Mouse (Mus musculus) macrophage (primary cell): ENCODE measurements around the gene Aim2. TPM values are rescaled to one million over a fixed set of nuclear protein-coding genes. Genes with fewer than 3 reads are reported as not detected.
"Not testable (repeated sequence)": the region's sequence is repeated elsewhere in the genome, so short reads cannot be mapped to it uniquely, and the experiment has no call there.

ENCODE experiments used
- H3K27ac ChIP-seq: fragments of 350-480 bp; formaldehyde crosslinking; 2 replicates; pipeline ENCODE4 v1.9.0; 2021
- H3K36me3 ChIP-seq: fragments of 350-480 bp; formaldehyde crosslinking; 2 replicates; pipeline ENCODE4 v1.9.0; 2021; ENCODE audit errors: inconsistent target
- H3K4me3 ChIP-seq: fragments of 350-480 bp; formaldehyde crosslinking; 2 replicates; pipeline ENCODE4 v1.9.0; 2021; ENCODE audit errors: inconsistent target
- H3K79me2 ChIP-seq: fragments of 350-480 bp; formaldehyde crosslinking; 2 replicates; pipeline ENCODE4 v1.9.0; 2021; ENCODE audit errors: inconsistent target
- WGBS: methylation state at CpG from one replicate; pipeline ENCODE4 v1.1.7; 2026; ENCODE audit warnings: inconsistent platforms; ENCODE audit not compliant: missing documents; 5-methylcytosine and 5-hydroxymethylcytosine counted together
- polyA plus RNA-seq: library from polyadenylated mRNA; stranded (reverse); fragments of 250-400 nt; gene quantifications from 3 replicates; pipeline ENCODE4 v1.2.4, GENCODE M21; 2018; ENCODE audit warnings: inconsistent platforms
- total RNA-seq, 78 experiments: library from RNA; depleted of rRNA; stranded (reverse); fragments of 250-400 nt; gene quantifications; 1 replicate in 9 of 78; 2 replicates in 24 of 78; 3 replicates in 43 of 78; 4 replicates in 2 of 78; pipeline ENCODE4 v1.2.4; 2018; ENCODE audit warnings: inconsistent platforms in 56 of 78

The Aim2 gene
- 100 to 1,000 TPM; 116 to 519 (median 313) TPM for total RNA-seq (2018; cell fraction: chromatin; rRNA removed)
- 100 to 1,000 TPM in 12 of 26 experiments, 10 to 100 TPM in 14; 69.0 to 146 (median 91.7) TPM for total RNA-seq (2018; cell fraction: cytosol; rRNA removed)
- 100 to 1,000 TPM; 200 to 495 (median 296) TPM for total RNA-seq (2018; cell fraction: nucleus; rRNA removed)
- polyA plus RNA-seq = 44.1 to 91.8 TPM (median 78.5 TPM) in 3 replicates

- Histone ChIP-seq H3K79me2 (no peaks in the 10 kb centered on the region), H3K36me3 (no peaks in the 10 kb centered on the region), H3K4me3 (no peak within 1 kb of the TSS), H3K27ac (no peak within 1 kb of the TSS)
- WGBS = 19% methylated on average over 10 of the region's 10 CpGs
Measured at GRCm38 (mm10) chr1:173350372-173350957, at the start of gene Aim2. TSS of gene Aim2 (plus strand) at chr1:173350879.

- not testable (repeated sequence) for H3K36me3 ChIP-seq, H3K79me2 ChIP-seq, H3K4me3 ChIP-seq, H3K27ac ChIP-seq
- WGBS = 89% methylated on average over 2 of the region's 3 CpGs
Measured at GRCm38 (mm10) chr1:173302795-173303194, 47.9 kb upstream of the Aim2 start.

- 25% methylated on average over 7 of the region's 7 CpGs for WGBS
- not testable (repeated sequence) for H3K79me2 ChIP-seq, H3K4me3 ChIP-seq, H3K27ac ChIP-seq, H3K36me3 ChIP-seq
Measured at GRCm38 (mm10) chr1:173313535-173314050, 37.1 kb upstream of the Aim2 start.

GRCm38 (mm10) chr1:173315725-173316124, 35.0 kb upstream of the Aim2 start:
- 92% methylated on average over 3 of the region's 3 CpGs for WGBS
- H3K79me2 ChIP-seq = no peaks in the 10 kb centered on the region
- no peaks in the 10 kb centered on the region for H3K36me3 ChIP-seq
- H3K4me3 ChIP-seq = no peak overlapping the region
- H3K27ac ChIP-seq = no peak overlapping the region

GRCm38 (mm10) chr1:173317925-173318477, 32.7 kb upstream of the Aim2 start:
- WGBS = 91% methylated on average over 2 of the region's 2 CpGs
- Histone ChIP-seq H3K79me2 (no peaks in the 10 kb centered on the region), H3K36me3 (no peaks in the 10 kb centered on the region), H3K27ac (no peak overlapping the region), H3K4me3 (no peak overlapping the region)

- H3K79me2 ChIP-seq = no peaks in the 10 kb centered on the region
Measured at GRCm38 (mm10) chr1:173321593-173322248, 29.0 kb upstream of the Aim2 start.

GRCm38 (mm10) chr1:173322249-173322627, 28.4 kb upstream of the Aim2 start:
- WGBS = 68% methylated on average over 6 of the region's 6 CpGs
- Histone ChIP-seq H3K4me3 (no peak overlapping the region), H3K27ac (no peak overlapping the region)

More at GRCm38 (mm10) chr1:173321593-173322248, 29.0 kb upstream of the Aim2 start:
- Histone ChIP-seq H3K27ac (no peak overlapping the region), H3K36me3 (no peaks in the 10 kb centered on the region), H3K4me3 (no peak overlapping the region)
- WGBS = 90% methylated on average over 8 of the region's 8 CpGs

GRCm38 (mm10) chr1:173323839-173324585, 26.7 kb upstream of the Aim2 start:
- Histone ChIP-seq H3K4me3 (no peak overlapping the region), H3K79me2 (no peaks in the 10 kb centered on the region), H3K36me3 (no peaks in the 10 kb centered on the region), H3K27ac (no peak overlapping the region)
- WGBS = 40% methylated on average over 5 of the region's 5 CpGs

More at GRCm38 (mm10) chr1:173322249-173322627, 28.4 kb upstream of the Aim2 start:
- Histone ChIP-seq H3K36me3 (no peaks in the 10 kb centered on the region), H3K79me2 (no peaks in the 10 kb centered on the region)

GRCm38 (mm10) chr1:173324961-173325360, 25.7 kb upstream of the Aim2 start:
- H3K79me2 ChIP-seq = no peaks in the 10 kb centered on the region
- H3K27ac ChIP-seq = no peak overlapping the region
- no peaks in the 10 kb centered on the region for H3K36me3 ChIP-seq
- 82% methylated on average over 4 of the region's 4 CpGs for WGBS
- H3K4me3 ChIP-seq = no peak overlapping the region

- no peaks in the 10 kb centered on the region for H3K36me3 ChIP-seq
- WGBS = 75% methylated on average over 1 of the region's 1 CpGs
- no peak overlapping the region for H3K27ac ChIP-seq
- no peaks in the 10 kb centered on the region for H3K79me2 ChIP-seq
- no peak overlapping the region for H3K4me3 ChIP-seq
Measured at GRCm38 (mm10) chr1:173325395-173325794, 25.3 kb upstream of the Aim2 start.

GRCm38 (mm10) chr1:173326552-173326951, 24.1 kb upstream of the Aim2 start:
- no peak overlapping the region for H3K27ac ChIP-seq
- 85% methylated on average over 1 of the region's 1 CpGs for WGBS
- no peaks in the 10 kb centered on the region for H3K36me3 ChIP-seq
- H3K79me2 ChIP-seq = no peaks in the 10 kb centered on the region
- H3K4me3 ChIP-seq = no peak overlapping the region

GRCm38 (mm10) chr1:173328446-173328845, 22.2 kb upstream of the Aim2 start:
- Histone ChIP-seq H3K4me3 (no peak overlapping the region), H3K36me3 (no peaks in the 10 kb centered on the region), H3K27ac (no peak overlapping the region), H3K79me2 (no peaks in the 10 kb centered on the region)
- WGBS = 88% methylated on average over 8 of the region's 8 CpGs

- H3K79me2 ChIP-seq = no peaks in the 10 kb centered on the region
- no peaks in the 10 kb centered on the region for H3K36me3 ChIP-seq
- no peak overlapping the region for H3K4me3 ChIP-seq
- H3K27ac ChIP-seq = no peak overlapping the region
- WGBS = 50% methylated on average over 4 of the region's 4 CpGs
Measured at GRCm38 (mm10) chr1:173329185-173329584, 21.5 kb upstream of the Aim2 start.

- Histone ChIP-seq H3K27ac (no peak overlapping the region), H3K79me2 (no peaks in the 10 kb centered on the region), H3K36me3 (no peaks in the 10 kb centered on the region), H3K4me3 (no peak overlapping the region)
- WGBS = 78% methylated on average over 5 of the region's 5 CpGs
Measured at GRCm38 (mm10) chr1:173329743-173330142, 20.9 kb upstream of the Aim2 start.
